Mouse (Mus musculus): ENCODE measurements around the gene Gm20388. TPM values are rescaled to one million over a fixed set of nuclear protein-coding genes. Genes with fewer than 3 reads are reported as not detected.
A peak's percentile ranks its signal among the peaks of the same experiment; 100 is the strongest.

Gene Gm20388
- polyA plus RNA-seq, 1 experiment from 2014 or later, result not detected

DNA sequence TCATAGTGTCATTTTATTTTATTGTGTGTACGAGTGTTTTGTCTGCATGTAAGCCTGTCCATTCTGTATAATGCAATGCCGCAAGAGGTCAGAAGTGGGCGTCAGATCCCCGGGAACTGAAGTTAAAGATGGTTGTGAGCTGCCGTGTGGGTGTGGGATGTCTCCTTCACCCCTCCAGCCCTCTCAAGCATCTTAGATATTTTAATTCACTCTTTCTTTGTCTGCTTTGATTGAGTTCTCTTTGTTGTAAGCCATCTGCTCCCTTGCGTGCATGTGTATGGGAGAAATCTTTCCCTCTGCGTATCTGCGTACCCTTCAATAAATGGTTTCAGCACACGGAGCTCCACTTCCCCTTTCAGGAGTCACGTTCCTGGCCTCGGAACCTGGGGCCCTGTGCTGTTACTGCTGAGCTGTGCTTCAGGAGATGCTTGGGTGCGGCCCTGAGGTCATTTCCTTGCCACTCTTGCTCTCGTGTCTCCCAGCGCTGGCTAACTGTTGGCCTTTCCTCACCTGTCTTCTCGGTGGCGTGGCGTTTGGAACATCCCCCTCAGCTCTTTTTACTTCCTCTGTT lies 2060.9 kb downstream of the Gm20388 start:
- H3K4me2 ChIP-seq (replicated peaks), result no peak overlapping the region
- H3K4me3 ChIP-seq (replicated peaks; ENCODE audit: low read length), result no peak overlapping the region
- DNase-seq (ENCODE audit: low spot score) (no peak), ATAC-seq (ENCODE audit: low FRiP score) (no peak)
- H3K27me3 ChIP-seq (ENCODE audit: control insufficient read depth, insufficient read depth, low read length), result no peaks in the 10 kb centered on the region
- peaks cover 31% of the 10 kb centered on the region for H3K4me1 ChIP-seq (replicated peaks; ENCODE audit: control insufficient read depth, insufficient read depth, low read length)
- H3K9me3 ChIP-seq (ENCODE audit: control insufficient read depth, low read length), result no peaks in the 10 kb centered on the region
- peaks cover 30% of the 10 kb centered on the region for H3K36me3 ChIP-seq (replicated peaks; ENCODE audit: control insufficient read depth, insufficient read depth)
- 0 out of 2 replicates have a peak overlapping the region, but pooled peaks have one; percentile 11 for H3K9ac ChIP-seq
- WGBS, result 65% methylated on average over 17 of the region's 17 CpGs
- H3K27ac ChIP-seq, result peak overlapping the region; percentile 35; the same call in 1 of the 2 replicates

GRCm38 (mm10) chr8:121973906-121974305 lies 2063.3 kb downstream of the Gm20388 start:
- peaks cover 10% of the 10 kb centered on the region; the same call in 1 of the 2 replicates for H3K4me1 ChIP-seq (replicated peaks; ENCODE audit: control insufficient read depth, insufficient read depth, low read length)
- no peak overlapping the region for H3K9ac ChIP-seq
- no peak overlapping the region for H3K4me3 ChIP-seq (replicated peaks; ENCODE audit: low read length)
- ATAC-seq (ENCODE audit: low FRiP score) (no peak), DNase-seq (ENCODE audit: low spot score) (no peak)
- 95% methylated on average over 28 of the region's 28 CpGs for WGBS
- H3K27ac ChIP-seq, result no peak overlapping the region
- H3K36me3 ChIP-seq (replicated peaks; ENCODE audit: control insufficient read depth, insufficient read depth), result peaks cover 50% of the 10 kb centered on the region
- H3K9me3 ChIP-seq (ENCODE audit: control insufficient read depth, low read length), result no peaks in the 10 kb centered on the region
- no peaks in the 10 kb centered on the region for H3K27me3 ChIP-seq (ENCODE audit: control insufficient read depth, insufficient read depth, low read length)
- no peak overlapping the region for H3K4me2 ChIP-seq (replicated peaks)

DNA sequence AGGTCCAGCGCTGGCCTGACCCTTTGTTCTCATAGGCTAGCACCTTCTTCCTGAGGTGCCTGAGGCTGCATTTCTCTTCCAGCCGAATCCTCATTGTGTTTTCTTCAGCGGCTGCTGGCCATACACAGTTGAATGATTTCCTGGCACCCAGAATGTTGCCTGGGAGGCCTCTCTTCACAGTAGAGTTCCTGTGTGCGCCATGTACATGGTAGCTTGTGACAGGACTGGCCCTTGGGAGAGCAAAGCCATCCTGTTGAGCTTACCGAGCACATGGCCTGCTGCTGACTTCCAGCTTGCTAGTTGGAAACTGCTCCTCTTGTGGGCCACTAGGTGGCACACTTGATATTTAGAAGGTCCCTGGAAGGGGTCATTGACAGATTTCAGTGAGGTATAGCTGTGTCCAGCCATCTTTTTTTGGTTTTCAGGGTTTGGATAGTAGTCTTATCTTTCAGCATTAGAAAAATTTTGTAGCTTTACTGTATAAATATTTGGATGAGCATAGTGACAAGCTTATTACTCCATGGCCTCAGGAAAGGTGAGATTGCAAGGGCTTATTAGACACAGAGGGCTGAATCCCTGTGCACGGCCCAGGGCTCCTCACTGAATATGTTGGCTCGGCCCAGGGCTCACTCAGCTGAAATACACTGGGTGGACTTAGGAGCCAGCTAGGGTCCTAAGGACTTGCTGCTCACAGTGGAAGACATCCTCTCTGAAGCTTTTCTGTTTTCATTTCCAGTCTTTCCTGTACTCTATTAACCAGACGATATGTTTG lies 2067.4 kb downstream of the Gm20388 start:
- ATAC-seq (ENCODE audit: low FRiP score) (peak; percentile 43; the same call in 1 of the 2 replicates), DNase-seq (ENCODE audit: low spot score) (peak; percentile 80)
- H3K4me1 ChIP-seq (replicated peaks; ENCODE audit: control insufficient read depth, insufficient read depth, low read length), result no peaks in the 10 kb centered on the region
- no peak overlapping the region for H3K27ac ChIP-seq
- peaks cover 86% of the 10 kb centered on the region for H3K36me3 ChIP-seq (replicated peaks; ENCODE audit: control insufficient read depth, insufficient read depth)
- WGBS, result 68% methylated on average over 8 of the region's 8 CpGs
- H3K4me3 ChIP-seq (replicated peaks; ENCODE audit: low read length), result no peak overlapping the region
- H3K4me2 ChIP-seq (replicated peaks), result no peak overlapping the region
- H3K9ac ChIP-seq, result no peak overlapping the region
- no peaks in the 10 kb centered on the region for H3K27me3 ChIP-seq (ENCODE audit: control insufficient read depth, insufficient read depth, low read length)
- H3K9me3 ChIP-seq (ENCODE audit: control insufficient read depth, low read length), result no peaks in the 10 kb centered on the region

DNA sequence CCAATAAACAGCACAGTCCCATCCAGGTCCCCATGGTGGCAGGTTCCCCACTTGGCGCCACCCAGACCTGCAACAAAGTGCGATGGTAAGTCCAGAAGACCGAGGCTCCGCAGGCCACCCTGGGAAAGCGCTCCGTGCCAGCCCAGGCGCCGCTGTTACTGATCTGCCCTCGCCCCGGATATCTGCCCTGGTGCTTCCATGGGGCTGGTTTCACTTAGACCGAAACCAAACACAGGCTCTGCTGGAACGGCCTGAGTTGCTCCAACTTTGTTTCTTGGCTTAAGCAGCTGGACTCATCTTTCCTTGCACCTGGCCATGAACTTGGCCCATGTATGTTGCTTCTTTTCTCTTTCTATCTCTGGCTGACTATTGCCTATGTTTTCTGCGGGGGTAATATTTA lies 2068.0 kb downstream of the Gm20388 start:
- 98% methylated on average over 13 of the region's 13 CpGs for WGBS
- no peak overlapping the region for H3K4me2 ChIP-seq (replicated peaks)
- H3K4me3 ChIP-seq (replicated peaks; ENCODE audit: low read length), result no peak overlapping the region
- H3K27ac ChIP-seq, result no peak overlapping the region
- no peak overlapping the region for H3K9ac ChIP-seq
- no peaks in the 10 kb centered on the region for H3K4me1 ChIP-seq (replicated peaks; ENCODE audit: control insufficient read depth, insufficient read depth, low read length)
- H3K36me3 ChIP-seq (replicated peaks; ENCODE audit: control insufficient read depth, insufficient read depth), result peaks cover 92% of the 10 kb centered on the region
- H3K27me3 ChIP-seq (ENCODE audit: control insufficient read depth, insufficient read depth, low read length), result no peaks in the 10 kb centered on the region
- ATAC-seq (ENCODE audit: low FRiP score) (no peak), DNase-seq (ENCODE audit: low spot score) (no peak)
- no peaks in the 10 kb centered on the region for H3K9me3 ChIP-seq (ENCODE audit: control insufficient read depth, low read length)

DNA sequence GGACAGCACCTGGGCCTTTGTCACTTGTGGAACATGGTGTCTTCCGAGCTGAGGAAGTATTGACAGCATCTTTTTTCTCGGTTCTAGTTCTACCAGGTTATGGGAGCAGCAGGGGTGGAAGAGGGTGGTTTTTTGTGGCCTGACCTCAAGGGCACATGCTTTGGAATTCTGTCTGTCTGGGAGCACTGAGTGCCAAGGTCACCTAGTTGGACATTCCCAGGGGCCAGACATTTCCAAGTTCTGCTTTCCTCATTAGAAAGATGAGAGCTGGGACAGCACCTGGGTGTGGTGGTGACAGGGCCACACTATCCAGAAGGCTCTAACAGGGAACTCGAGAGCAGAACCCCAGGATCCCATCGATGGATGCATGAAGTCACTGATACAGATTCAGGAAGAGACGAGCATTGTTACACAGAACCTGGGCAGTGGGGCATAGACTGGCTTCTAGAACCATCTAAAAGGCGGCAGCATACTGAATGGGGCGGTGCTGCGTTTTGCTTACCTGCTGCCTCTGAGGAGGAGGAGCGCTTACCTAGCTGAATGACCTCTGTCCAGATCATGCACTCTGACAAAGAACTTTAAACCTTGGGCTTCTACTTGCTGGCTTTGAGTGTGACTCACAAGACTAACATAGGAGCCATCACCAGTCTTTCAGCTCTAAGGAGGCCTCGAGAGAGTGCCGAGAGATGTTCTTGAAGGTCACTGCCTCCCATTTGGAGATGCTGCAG lies 2070.3 kb downstream of the Gm20388 start:
- ATAC-seq (ENCODE audit: low FRiP score), result no peak
- DNase-seq (ENCODE audit: low spot score), result no peak
- H3K36me3 ChIP-seq (replicated peaks; ENCODE audit: control insufficient read depth, insufficient read depth), result peaks cover 80% of the 10 kb centered on the region
- whole genome bisulfite sequencing, result 92% methylated on average over 11 of the region's 11 CpGs
- H3K9ac ChIP-seq, result no peak overlapping the region
- no peak overlapping the region for H3K27ac ChIP-seq
- no peaks in the 10 kb centered on the region for H3K9me3 ChIP-seq (ENCODE audit: control insufficient read depth, low read length)
- H3K4me3 ChIP-seq (replicated peaks; ENCODE audit: low read length), result no peak overlapping the region
- H3K4me1 ChIP-seq (replicated peaks; ENCODE audit: control insufficient read depth, insufficient read depth, low read length), result no peaks in the 10 kb centered on the region
- no peaks in the 10 kb centered on the region for H3K27me3 ChIP-seq (ENCODE audit: control insufficient read depth, insufficient read depth, low read length)
- H3K4me2 ChIP-seq (replicated peaks), result no peak overlapping the region

GRCm38 (mm10) chr8:121981520-121981895 lies 2070.9 kb downstream of the Gm20388 start:
- no peak for DNase-seq (ENCODE audit: low spot score)
- 60% methylated on average over 7 of the region's 7 CpGs for WGBS

DNA sequence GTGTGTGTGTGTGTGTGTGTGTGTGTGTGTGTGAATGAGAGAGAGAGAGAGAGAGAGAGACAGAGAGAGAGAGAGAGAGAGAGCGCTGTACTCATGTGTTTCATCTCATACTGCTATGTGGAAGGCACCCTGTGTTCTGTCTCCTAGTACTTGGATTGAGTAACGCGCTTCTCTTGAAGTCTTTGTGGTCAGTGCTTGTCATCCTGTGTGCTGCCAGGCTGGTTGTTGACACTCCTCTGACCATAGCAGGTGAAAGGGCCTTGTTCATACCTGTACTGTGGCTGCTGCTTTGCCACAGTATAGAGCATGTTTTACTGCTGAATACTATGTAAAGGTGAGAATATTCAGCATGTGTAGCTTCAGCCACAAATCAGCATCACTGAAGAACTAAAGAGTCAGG lies 2075.0 kb downstream of the Gm20388 start:
- H3K9ac ChIP-seq, result no peak overlapping the region
- WGBS, result 100% methylated on average over 3 of the region's 3 CpGs
- no peak overlapping the region for H3K27ac ChIP-seq
- no peaks in the 10 kb centered on the region for H3K27me3 ChIP-seq (ENCODE audit: control insufficient read depth, insufficient read depth, low read length)
- peaks cover 80% of the 10 kb centered on the region for H3K36me3 ChIP-seq (replicated peaks; ENCODE audit: control insufficient read depth, insufficient read depth)
- ATAC-seq (ENCODE audit: low FRiP score), result no peak
- no peak overlapping the region for H3K4me3 ChIP-seq (replicated peaks; ENCODE audit: low read length)
- no peaks in the 10 kb centered on the region for H3K9me3 ChIP-seq (ENCODE audit: control insufficient read depth, low read length)
- DNase-seq (ENCODE audit: low spot score), result no peak
- H3K4me2 ChIP-seq (replicated peaks), result no peak overlapping the region
- no peaks in the 10 kb centered on the region for H3K4me1 ChIP-seq (replicated peaks; ENCODE audit: control insufficient read depth, insufficient read depth, low read length)

More at GRCm38 (mm10) chr8:121981520-121981895, 2070.9 kb downstream of the Gm20388 start:
- no peaks in the 10 kb centered on the region for H3K9me3 ChIP-seq (ENCODE audit: control insufficient read depth, low read length)
- no peak overlapping the region for H3K27ac ChIP-seq
- H3K4me3 ChIP-seq (replicated peaks; ENCODE audit: low read length), result no peak overlapping the region
- no peak overlapping the region for H3K9ac ChIP-seq
- no peak for ATAC-seq (ENCODE audit: low FRiP score)
- no peaks in the 10 kb centered on the region for H3K4me1 ChIP-seq (replicated peaks; ENCODE audit: control insufficient read depth, insufficient read depth, low read length)
- H3K4me2 ChIP-seq (replicated peaks), result no peak overlapping the region
- H3K27me3 ChIP-seq (ENCODE audit: control insufficient read depth, insufficient read depth, low read length), result no peaks in the 10 kb centered on the region
- peaks cover 79% of the 10 kb centered on the region for H3K36me3 ChIP-seq (replicated peaks; ENCODE audit: control insufficient read depth, insufficient read depth)

- DNase-seq (ENCODE audit: low spot score) (no peak), ATAC-seq (ENCODE audit: low FRiP score) (no peak)
- peaks cover 72% of the 10 kb centered on the region for H3K36me3 ChIP-seq (replicated peaks; ENCODE audit: control insufficient read depth, insufficient read depth)
- H3K9me3 ChIP-seq (ENCODE audit: control insufficient read depth, low read length), result no peaks in the 10 kb centered on the region
- H3K27me3 ChIP-seq (ENCODE audit: control insufficient read depth, insufficient read depth, low read length), result no peaks in the 10 kb centered on the region
- H3K27ac ChIP-seq, result no peak overlapping the region
- H3K4me2 ChIP-seq (replicated peaks), result no peak overlapping the region
- WGBS, result 95% methylated on average over 5 of the region's 5 CpGs
- H3K9ac ChIP-seq, result no peak overlapping the region
- H3K4me1 ChIP-seq (replicated peaks; ENCODE audit: control insufficient read depth, insufficient read depth, low read length), result no peaks in the 10 kb centered on the region
- no peak overlapping the region for H3K4me3 ChIP-seq (replicated peaks; ENCODE audit: low read length)
These were observed 2077.3 kb downstream of the Gm20388 start for GRCm38 (mm10) chr8:121987892-121988291.

DNA sequence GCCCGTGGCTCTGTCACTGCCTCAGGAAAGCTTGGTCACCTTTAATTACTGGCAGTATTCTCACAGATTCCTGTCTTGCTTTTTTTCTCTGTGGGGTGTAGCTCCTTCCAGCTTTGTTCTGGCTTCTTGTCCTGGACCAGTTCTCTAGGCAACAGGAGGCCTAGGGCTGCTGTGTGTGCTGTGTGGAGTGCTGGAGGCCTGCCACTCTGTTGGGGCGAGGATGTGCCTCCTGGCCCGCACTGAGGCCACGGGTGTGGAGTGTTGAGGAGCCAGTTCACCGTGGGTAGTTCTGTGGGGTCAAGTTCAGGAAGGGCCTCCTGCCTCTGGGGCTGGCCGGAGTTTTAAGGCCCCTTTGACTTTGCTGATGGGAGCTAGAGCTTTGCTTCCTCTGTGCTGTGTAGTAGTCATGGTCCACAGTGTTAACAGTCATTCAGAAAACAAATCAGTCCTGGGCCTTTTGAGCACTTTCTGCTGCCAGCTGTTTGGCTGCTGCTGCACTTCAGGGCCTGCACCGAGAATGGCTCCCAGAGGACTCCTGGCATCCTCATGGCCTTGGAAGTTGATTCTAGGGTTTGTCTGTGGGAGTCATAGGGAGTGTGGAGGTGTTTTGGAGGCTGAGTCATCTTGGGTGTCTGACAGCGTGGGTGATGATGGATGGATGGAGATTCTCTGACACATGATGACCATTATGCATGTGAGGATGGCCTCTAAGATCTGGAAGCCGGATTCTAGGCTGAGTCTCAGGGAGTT lies 2080.0 kb downstream of the Gm20388 start:
- H3K4me3 ChIP-seq (replicated peaks; ENCODE audit: low read length), result no peak overlapping the region
- no peak overlapping the region for H3K4me2 ChIP-seq (replicated peaks)
- H3K9me3 ChIP-seq (ENCODE audit: control insufficient read depth, low read length), result no peaks in the 10 kb centered on the region
- H3K36me3 ChIP-seq (replicated peaks; ENCODE audit: control insufficient read depth, insufficient read depth), result peaks cover 77% of the 10 kb centered on the region
- no peak overlapping the region for H3K27ac ChIP-seq
- WGBS, result 81% methylated on average over 9 of the region's 9 CpGs
- H3K4me1 ChIP-seq (replicated peaks; ENCODE audit: control insufficient read depth, insufficient read depth, low read length), result no peaks in the 10 kb centered on the region
- no peak for DNase-seq (ENCODE audit: low spot score)
- no peak for ATAC-seq (ENCODE audit: low FRiP score)
- H3K9ac ChIP-seq, result no peak overlapping the region
- H3K27me3 ChIP-seq (ENCODE audit: control insufficient read depth, insufficient read depth, low read length), result no peaks in the 10 kb centered on the region
